Mouse (Mus musculus): ENCODE measurements around the gene Carmil3.

Gene Carmil3

DNA sequence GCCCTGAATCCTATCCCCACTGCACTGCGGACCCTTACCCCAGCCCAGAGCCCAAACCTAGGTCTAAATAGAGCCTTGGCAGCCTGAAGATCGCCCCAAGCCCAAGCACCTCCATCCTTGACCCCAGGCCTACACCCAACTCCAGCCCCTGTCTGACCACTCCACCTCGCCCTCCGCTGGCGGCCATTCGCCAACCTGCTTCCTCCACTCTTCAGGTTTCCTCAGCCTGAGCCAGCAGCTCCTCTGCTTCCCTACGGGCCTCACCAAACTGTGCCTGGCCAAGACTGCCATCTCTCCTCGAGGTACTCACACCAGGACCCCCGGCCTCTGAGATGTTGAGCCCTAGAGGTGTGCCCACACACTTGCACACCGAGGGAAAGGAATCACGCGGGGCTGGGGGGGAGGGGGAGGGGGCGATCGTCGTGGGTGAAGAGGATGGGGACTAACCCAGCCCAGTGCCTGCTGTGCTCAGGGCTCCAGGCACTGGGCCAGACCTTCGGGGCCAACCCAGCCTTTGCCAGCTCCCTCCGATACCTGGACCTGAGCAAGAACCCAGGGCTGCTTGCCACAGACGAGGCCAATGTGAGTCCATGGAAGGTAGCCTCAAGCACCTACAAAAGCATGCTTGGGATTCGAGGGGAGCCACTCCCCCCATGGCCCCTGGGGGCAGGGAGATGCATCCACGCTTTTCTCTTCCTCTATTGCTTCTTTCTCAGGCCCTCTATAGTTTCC, 5.2 kb downstream of the Carmil3 start:
- DNase-seq: no peak

- no peak for DNase-seq
Measured at GRCm38 (mm10) chr14:55496761-55497448, 6.5 kb downstream of the Carmil3 start.

GRCm38 (mm10) chr14:55497449-55497821, 7.0 kb downstream of the Carmil3 start:
- DNase-seq: peak; percentile 78

- no peak for DNase-seq
Measured at GRCm38 (mm10) chr14:55505612-55506011, 15.2 kb downstream of the Carmil3 start.

GRCm38 (mm10) chr14:55507801-55508200, 17.4 kb downstream of the Carmil3 start:
- no peak for DNase-seq

DNA sequence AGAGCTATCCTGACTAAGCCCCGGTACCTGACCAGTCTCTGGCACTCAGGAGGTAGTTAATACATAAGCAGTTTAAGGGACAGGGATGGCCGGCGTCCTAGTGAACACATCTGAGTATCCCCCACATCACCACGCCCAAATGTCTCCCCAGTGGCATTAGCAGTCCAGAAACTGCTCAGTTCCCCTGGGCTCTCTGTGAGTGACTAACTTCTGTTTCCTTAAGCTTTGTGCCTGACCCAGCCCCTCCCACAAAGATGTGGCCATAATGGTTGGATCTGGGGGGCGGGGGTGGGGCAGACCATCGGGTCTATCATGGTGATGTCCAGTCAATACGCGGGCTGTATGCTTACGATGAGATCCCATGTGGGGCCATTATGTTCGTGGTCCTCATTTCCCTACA, 19.1 kb downstream of the Carmil3 start:
- no peak for DNase-seq

DNA sequence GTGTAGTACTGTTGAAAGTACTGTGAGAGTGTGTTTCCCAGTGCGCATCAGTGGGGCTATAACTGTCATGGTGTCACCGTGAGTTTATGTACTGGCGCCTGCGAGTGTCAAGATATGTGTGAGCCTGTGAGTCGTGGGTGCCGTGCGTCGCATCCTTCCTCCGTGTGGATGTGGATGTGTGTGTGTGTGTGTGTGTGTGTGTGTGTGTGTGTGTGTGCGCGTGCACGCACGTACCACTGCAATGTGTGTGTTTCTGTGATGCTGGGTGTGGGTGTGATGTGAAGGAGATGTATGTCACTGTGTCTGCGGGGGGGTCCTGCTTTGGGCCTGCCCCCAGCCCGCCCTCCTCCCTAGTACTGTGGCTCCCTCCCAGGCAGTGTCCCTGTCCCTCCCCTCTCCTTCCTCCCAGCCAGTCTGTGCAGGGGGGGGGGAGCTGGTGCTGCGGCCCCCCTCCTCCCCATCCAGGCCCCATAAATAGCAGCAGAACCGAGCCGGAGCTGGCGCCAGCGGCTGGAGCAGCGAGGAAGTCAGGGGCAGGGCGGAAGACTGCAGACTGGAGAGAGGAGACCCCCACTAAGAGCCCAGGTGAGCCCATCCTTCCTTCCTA, 19.8 kb downstream of the Carmil3 start, which contains the start of gene Cpne6:
TSS of gene Cpne6 (plus strand) at position 321 of the 607 bp plus-strand sequence.
- peak; percentile 72 for DNase-seq

GRCm38 (mm10) chr14:55511037-55511436, 20.6 kb downstream of the Carmil3 start:
- DNase-seq: peak; percentile 82

GRCm38 (mm10) chr14:55513927-55514326, 23.5 kb downstream of the Carmil3 start:
- no peak for DNase-seq

DNA sequence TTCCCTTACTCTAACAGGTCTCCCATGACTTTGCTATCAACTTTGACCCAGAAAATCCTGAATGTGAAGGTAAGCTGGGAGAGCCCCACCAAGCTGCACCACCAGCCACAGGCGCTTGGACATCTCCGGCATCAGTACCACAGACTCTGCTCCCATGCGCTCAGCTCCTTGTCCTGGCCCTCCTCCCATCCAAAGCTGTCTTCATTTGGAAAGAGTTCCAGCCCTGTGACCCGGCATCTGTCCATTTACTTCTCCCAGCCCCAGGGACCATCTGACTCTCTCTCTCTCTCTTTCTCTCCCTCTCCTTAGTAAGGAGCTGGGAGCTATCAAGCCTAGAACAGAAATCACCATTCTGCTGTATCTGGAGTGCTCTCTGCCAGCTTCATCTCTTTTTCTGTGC, 25.4 kb downstream of the Carmil3 start:
- DNase-seq: no peak

- peak; percentile 88 for DNase-seq
Measured at GRCm38 (mm10) chr14:55518897-55519296, 28.4 kb downstream of the Carmil3 start.

DNA sequence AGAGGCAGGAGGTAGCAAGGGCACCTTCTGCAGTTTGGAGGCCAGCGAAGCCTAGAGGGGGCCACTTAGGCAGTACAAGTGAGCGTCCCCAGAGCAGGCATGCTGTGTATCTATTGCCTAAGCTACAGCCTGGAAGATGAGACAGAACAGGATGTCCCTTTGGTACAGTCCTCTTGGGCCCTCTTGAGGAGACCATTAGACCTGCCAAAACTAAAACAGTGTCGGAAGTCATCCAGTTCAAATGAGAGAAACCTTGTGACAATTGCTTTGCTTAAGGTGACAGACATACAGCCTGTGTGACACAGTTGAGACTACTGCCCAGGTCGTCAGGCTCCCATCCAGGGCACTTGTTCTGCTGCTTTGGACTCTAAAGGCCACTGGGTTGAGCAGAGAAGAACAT, 29.2 kb downstream of the Carmil3 start:
- DNase-seq: no peak

DNA sequence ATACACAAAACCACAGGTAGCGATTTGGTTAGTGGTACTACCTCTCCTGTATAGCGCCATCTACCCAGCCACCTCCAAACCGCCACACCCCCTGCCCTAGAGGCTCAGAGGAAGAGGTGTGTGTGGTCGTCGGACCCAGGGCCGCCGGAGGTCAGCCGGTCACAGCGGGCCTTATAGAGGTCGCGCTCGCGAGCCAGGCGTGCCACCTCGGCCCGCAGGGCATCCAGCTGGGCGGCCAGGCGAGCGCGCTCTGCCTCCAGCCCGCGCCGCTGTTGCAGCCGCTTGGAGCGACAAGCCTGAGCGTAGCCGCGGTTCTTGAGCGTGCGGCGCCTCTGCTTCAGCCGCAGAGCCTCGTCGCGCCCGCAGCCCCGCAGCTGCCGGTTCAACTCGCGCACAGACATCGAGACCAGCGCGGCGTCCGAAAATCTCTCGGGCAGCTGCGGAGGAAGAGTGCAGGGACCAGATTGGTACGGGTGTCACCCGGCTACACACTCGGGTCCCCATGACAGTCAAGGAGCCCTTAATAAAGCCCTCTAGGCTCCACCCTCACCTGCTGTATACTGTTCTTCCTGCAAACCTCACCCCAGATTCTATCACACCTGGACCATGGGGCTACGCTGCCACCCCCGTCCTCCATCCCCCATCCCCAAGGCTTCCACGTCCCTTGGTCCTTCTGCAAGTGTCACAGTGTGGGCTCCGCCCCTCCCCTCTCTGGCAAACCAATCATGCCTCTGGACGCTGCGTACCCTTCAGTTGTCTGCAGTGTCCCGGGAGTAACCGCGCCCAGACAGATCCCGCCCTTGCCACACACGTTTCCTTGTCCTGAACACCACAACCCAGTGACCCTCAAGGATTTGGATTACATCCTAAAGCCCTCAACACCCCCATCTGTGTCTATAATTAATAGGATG, 30.3 kb downstream of the Carmil3 start:
- peak; percentile 56 for DNase-seq

GRCm38 (mm10) chr14:55524062-55524461, 33.6 kb downstream of the Carmil3 start:
- no peak for DNase-seq

DNA sequence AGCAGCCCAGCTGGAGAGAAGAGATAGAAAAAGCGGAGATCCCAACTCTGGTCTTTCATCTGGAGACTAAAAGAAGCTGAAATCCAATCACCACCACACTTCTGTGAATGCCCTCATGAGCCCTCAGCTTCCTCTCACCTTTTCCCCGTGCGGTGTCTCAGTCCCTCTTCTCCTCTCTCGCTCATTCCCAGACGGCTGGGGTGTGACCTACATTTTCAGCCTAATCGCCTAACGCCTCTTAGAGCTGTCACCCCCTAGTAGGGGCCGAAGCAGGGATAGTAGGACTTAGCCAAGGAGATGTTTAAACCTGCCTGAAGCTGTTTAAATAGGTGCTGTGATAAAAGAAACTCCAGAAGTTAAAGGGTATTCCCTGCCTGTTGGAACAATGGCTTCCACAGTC, 34.3 kb downstream of the Carmil3 start, which contains the start of gene Nrl:
TSS of gene Nrl (minus strand) at position 197 of the 400 bp plus-strand sequence.
- no peak for DNase-seq

GRCm38 (mm10) chr14:55526674-55527073, 36.2 kb downstream of the Carmil3 start:
- DNase-seq: no peak

DNA sequence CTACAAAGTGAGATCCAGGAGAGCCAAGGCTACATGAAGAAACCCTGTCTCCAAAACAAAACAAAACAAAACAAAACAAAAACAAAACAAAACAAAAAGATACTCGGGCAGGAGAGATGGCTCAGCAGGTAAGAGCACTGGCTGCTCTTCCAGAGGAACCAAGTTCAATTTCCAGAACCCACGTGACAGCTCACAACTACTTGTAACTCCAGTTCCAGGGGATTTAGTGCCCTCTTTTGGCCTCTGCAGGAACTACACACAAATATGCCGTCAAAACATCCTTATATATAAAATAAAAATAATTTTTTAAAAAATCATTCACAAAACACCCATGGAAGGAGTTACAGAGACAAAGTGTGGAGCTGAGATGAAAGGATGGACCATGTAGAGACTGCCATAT, 37.5 kb downstream of the Carmil3 start:
- DNase-seq: no peak

DNA sequence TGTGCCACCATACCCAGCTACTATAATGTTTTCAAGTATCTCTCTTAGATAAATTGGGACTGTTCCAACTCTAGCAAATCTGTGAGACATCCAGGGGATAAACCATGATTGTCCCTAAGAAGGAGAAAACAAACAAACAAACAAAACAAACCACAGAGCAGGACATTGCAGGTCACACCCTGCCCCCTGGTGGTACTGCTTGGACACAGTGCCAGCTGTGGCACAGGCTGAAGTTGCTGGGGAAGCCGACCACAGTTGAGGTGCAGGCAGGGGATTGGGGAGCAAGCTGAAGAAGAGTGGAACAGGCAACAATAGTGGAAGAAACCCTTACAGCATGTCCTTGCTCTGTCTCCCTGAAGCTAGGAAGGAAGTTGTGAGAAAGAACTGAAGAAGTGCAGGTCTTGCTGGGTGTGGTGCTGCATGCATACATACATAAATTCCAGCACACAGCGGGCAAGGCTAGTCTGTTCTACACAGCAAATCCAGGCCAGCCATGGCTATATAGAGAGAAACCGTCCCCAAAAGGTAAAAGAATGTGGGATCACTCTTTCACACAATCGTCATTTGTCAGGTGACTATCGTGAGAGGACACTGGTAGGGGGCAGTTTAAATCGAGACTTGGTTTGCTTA, 45.8 kb downstream of the Carmil3 start:
- no peak for DNase-seq

- peak; percentile 81 for DNase-seq
Measured at GRCm38 (mm10) chr14:55540067-55540786, 49.8 kb downstream of the Carmil3 start, which contains the start of gene Pck2. TSS of gene Pck2 (plus strand) at chr14:55540266.

GRCm38 (mm10) chr14:55540787-55541321, 50.4 kb downstream of the Carmil3 start:
- DNase-seq: peak; percentile 83

GRCm38 (mm10) chr14:55542268-55542667, 51.8 kb downstream of the Carmil3 start:
- no peak for DNase-seq
